Mouse (Mus musculus) forebrain, embryonic 14.5 days (tissue): ENCODE measurements around the gene Gm10721. TPM values are rescaled to one million over a fixed set of nuclear protein-coding genes. Genes with fewer than 3 reads are reported as not detected.
"Not testable (repeated sequence)": the region's sequence is repeated elsewhere in the genome, so short reads cannot be mapped to it uniquely, and the experiment has no call there.

ENCODE experiments used
- ATAC-seq: fragments of 200-750 bp; cut with Nextera tagmentation; 2 replicates; pipeline ENCODE4 v1.8.0; 2017; ENCODE audit warnings: mild to moderate bottlenecking, moderate library complexity
- DNase-seq: peaks from one replicate; pipeline ENCODE4 v3.0.0-alpha.2; 2015; ENCODE audit warnings: low spot score
- H3K27ac ChIP-seq: fragments of 300-500 bp; sonication (generic); 2 replicates; pipeline ENCODE4 v1.5.1; 2014; ENCODE audit warnings: low read depth, mild to moderate bottlenecking, control low read depth, low read length, moderate library complexity
- H3K27me3 ChIP-seq: fragments of 300-500 bp; sonication (generic); replicated peaks from 2 replicates; pipeline ENCODE4 v1.6.1; 2014; ENCODE audit warnings: low read length, control low read depth, mixed read lengths; ENCODE audit not compliant: control insufficient read depth, insufficient read depth
- H3K36me3 ChIP-seq: fragments of 300-500 bp; sonication (generic); 2 replicates; pipeline ENCODE4 v1.6.1; 2014; ENCODE audit warnings: low read length, control low read depth; ENCODE audit not compliant: control insufficient read depth, insufficient read depth
- H3K4me1 ChIP-seq: fragments of 300-500 bp; sonication (generic); 2 replicates; pipeline ENCODE4 v1.6.1; 2014; ENCODE audit warnings: antibody characterized with exemption, low read length, control low read depth; ENCODE audit not compliant: control insufficient read depth, insufficient read depth
- H3K4me2 ChIP-seq: fragments of 300-500 bp; sonication (generic); 2 replicates; pipeline ENCODE4 v1.6.1; 2014; ENCODE audit warnings: mild to moderate bottlenecking, control low read depth, low read length
- H3K4me3 ChIP-seq: fragments of 300-500 bp; sonication (generic); 2 replicates; pipeline ENCODE4 v1.5.1; 2014; ENCODE audit warnings: low read depth, low read length, control low read depth
- H3K9ac ChIP-seq: fragments of 300-500 bp; sonication (generic); 2 replicates; pipeline ENCODE4 v1.6.1; 2014; ENCODE audit warnings: mild to moderate bottlenecking, low read length, control low read depth, moderate library complexity
- H3K9me3 ChIP-seq: fragments of 300-500 bp; sonication (generic); replicated peaks from 2 replicates; pipeline ENCODE4 v1.6.1; 2016; ENCODE audit warnings: low read length, control low read depth, mixed read lengths; ENCODE audit not compliant: control insufficient read depth
- WGBS: fragments of 180-500 bp; shearing (Covaris S2); extraction: QIAGEN DNeasy Blood & Tissue Kit; methylation state at CpG from one replicate; pipeline ENCODE4 v1.1.7; 2014; 5-methylcytosine and 5-hydroxymethylcytosine counted together
- polyA plus RNA-seq: library from polyadenylated mRNA; unstranded; fragments of >200 nt; fragmentation: Nextera tagmentation; extraction: Ambion mirVana; gene quantifications from 2 replicates; pipeline ENCODE4 v1.2.1, GENCODE M21; 2014

Gm10721 gene
- polyA plus RNA-seq, 1 experiment from 2014 or later, result not detected

GRCm38 (mm10) chr9:3009331-3009730 lies 3.6 kb upstream of the Gm10721 start:
- not testable (repeated sequence) for H3K4me3 ChIP-seq, H3K4me1 ChIP-seq, H3K36me3 ChIP-seq, H3K4me2 ChIP-seq, H3K27ac ChIP-seq, H3K27me3 ChIP-seq, DNase-seq, H3K9ac ChIP-seq
- no CpG with 5 or more reads among the region's 5 CpGs for WGBS
- H3K9me3 ChIP-seq, result peaks cover 10% of the 10 kb centered on the region
- peak; percentile 47; the same call in 1 of the 2 replicates for ATAC-seq

GRCm38 (mm10) chr9:3012054-3012621 lies 802 bp upstream of the Gm10721 start:
- not testable (repeated sequence) for H3K9me3 ChIP-seq, H3K27me3 ChIP-seq, ATAC-seq, H3K9ac ChIP-seq, H3K36me3 ChIP-seq, DNase-seq, H3K4me3 ChIP-seq, H3K4me2 ChIP-seq, H3K27ac ChIP-seq, H3K4me1 ChIP-seq
- 90% methylated on average over 2 of the region's 7 CpGs for WGBS

- not testable (repeated sequence) for H3K4me1 ChIP-seq, H3K4me2 ChIP-seq, H3K36me3 ChIP-seq, H3K27me3 ChIP-seq, DNase-seq, H3K9me3 ChIP-seq, H3K27ac ChIP-seq, H3K4me3 ChIP-seq, H3K9ac ChIP-seq, ATAC-seq
- 58% methylated on average over 4 of the region's 9 CpGs for WGBS
These were observed 2.4 kb downstream of the Gm10721 start, which contains the start of gene Gm10720 for GRCm38 (mm10) chr9:3015354-3015753. Gene Gm10720, plus strand, starts transcription at chr9:3015654.

GRCm38 (mm10) chr9:3015896-3016295 lies 3.0 kb downstream of the Gm10721 start:
- H3K27me3 ChIP-seq, ATAC-seq, H3K4me2 ChIP-seq, H3K4me3 ChIP-seq, H3K9me3 ChIP-seq, H3K9ac ChIP-seq, H3K4me1 ChIP-seq, DNase-seq, H3K27ac ChIP-seq, H3K36me3 ChIP-seq: not testable (repeated sequence)
- 75% methylated on average over 4 of the region's 6 CpGs for WGBS

GRCm38 (mm10) chr9:3017108-3017507 lies 4.2 kb downstream of the Gm10721 start, which contains the start of gene Gm10719:
Gene Gm10719, plus strand, starts transcription at chr9:3017408.
- not testable (repeated sequence) for H3K4me2 ChIP-seq, ATAC-seq
- WGBS, result 80% methylated on average over 1 of the region's 9 CpGs

GRCm38 (mm10) chr9:3018944-3019343 lies 6.0 kb downstream of the Gm10721 start:
- not testable (repeated sequence) for ATAC-seq, H3K9ac ChIP-seq, H3K9me3 ChIP-seq, H3K4me1 ChIP-seq, H3K4me2 ChIP-seq, H3K27me3 ChIP-seq, DNase-seq, H3K27ac ChIP-seq, H3K4me3 ChIP-seq, H3K36me3 ChIP-seq
- WGBS, result 66% methylated on average over 9 of the region's 9 CpGs

More at GRCm38 (mm10) chr9:3017108-3017507, 4.2 kb downstream of the Gm10721 start, which contains the start of gene Gm10719:
- H3K9ac ChIP-seq, H3K4me1 ChIP-seq, H3K4me3 ChIP-seq, H3K27ac ChIP-seq, DNase-seq, H3K36me3 ChIP-seq, H3K27me3 ChIP-seq, H3K9me3 ChIP-seq: not testable (repeated sequence)

- H3K9ac ChIP-seq, DNase-seq, H3K9me3 ChIP-seq, H3K4me3 ChIP-seq, H3K36me3 ChIP-seq, H3K4me1 ChIP-seq, H3K27me3 ChIP-seq, H3K4me2 ChIP-seq, H3K27ac ChIP-seq: not testable (repeated sequence)
- 0 out of 2 replicates have a peak, but pooled peaks have one; percentile 50 for ATAC-seq
- 77% methylated on average over 11 of the region's 19 CpGs for WGBS
These were observed 7.1 kb downstream of the Gm10721 start for GRCm38 (mm10) chr9:3019835-3020727.

- H3K9ac ChIP-seq, H3K9me3 ChIP-seq, H3K27me3 ChIP-seq, H3K4me1 ChIP-seq, H3K4me3 ChIP-seq, ATAC-seq, H3K4me2 ChIP-seq, H3K27ac ChIP-seq, H3K36me3 ChIP-seq: not testable (repeated sequence)
- DNase-seq, result peak; percentile 0
- 72% methylated on average over 9 of the region's 13 CpGs for WGBS
These were observed 9.5 kb downstream of the Gm10721 start for GRCm38 (mm10) chr9:3022316-3023008.
